Mouse (Mus musculus): ENCODE results near the gene Gm10309.

Gene Gm10309

GRCm38 (mm10) chr17:86505183-86505631, at the start of gene Gm10309:
Gene Gm10309, minus strand, starts transcription at chr17:86505232.
- DNase-seq (ENCODE audit: low spot score) = no peak

- no peak for DNase-seq (ENCODE audit: low spot score)
Measured at GRCm38 (mm10) chr17:86551995-86552394, 47.0 kb upstream of the Gm10309 start.

- DNase-seq (ENCODE audit: low spot score) = no peak
Measured at GRCm38 (mm10) chr17:86551561-86551960, 46.5 kb upstream of the Gm10309 start.

DNA sequence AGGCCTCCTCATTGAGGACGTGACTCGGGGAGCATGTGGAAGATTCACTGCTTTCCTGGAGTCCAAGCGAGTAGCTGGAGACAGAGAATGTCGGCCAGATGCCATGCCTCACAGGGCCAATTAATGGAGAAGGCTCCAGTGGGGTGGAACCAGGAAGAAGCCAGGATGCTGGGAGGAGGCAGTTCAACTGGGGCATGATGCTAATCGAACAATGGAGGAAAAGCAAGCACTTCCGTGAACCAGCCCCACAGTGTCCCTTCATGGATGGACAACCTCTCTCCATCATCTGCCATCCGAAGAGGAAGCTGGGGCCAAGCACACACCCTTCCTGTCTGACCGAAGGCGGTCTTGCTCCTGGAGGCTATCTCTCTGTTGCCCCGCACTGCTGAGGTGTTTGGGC, 44.1 kb upstream of the Gm10309 start:
- no peak for DNase-seq (ENCODE audit: low spot score)

- DNase-seq (ENCODE audit: low spot score) = no peak
Measured at GRCm38 (mm10) chr17:86546529-86546928, 41.5 kb upstream of the Gm10309 start.

GRCm38 (mm10) chr17:86539881-86540430, 34.9 kb upstream of the Gm10309 start:
- DNase-seq (ENCODE audit: low spot score) = no peak

GRCm38 (mm10) chr17:86535827-86536656, 31.0 kb upstream of the Gm10309 start:
- peak; percentile 65 for DNase-seq (ENCODE audit: low spot score)

GRCm38 (mm10) chr17:86535096-86535495, 30.1 kb upstream of the Gm10309 start:
- DNase-seq (ENCODE audit: low spot score) = no peak

- DNase-seq (ENCODE audit: low spot score) = no peak
Measured at GRCm38 (mm10) chr17:86533549-86533851, 28.5 kb upstream of the Gm10309 start.

- DNase-seq (ENCODE audit: low spot score) = no peak
Measured at GRCm38 (mm10) chr17:86532783-86533548, 27.9 kb upstream of the Gm10309 start.

DNA sequence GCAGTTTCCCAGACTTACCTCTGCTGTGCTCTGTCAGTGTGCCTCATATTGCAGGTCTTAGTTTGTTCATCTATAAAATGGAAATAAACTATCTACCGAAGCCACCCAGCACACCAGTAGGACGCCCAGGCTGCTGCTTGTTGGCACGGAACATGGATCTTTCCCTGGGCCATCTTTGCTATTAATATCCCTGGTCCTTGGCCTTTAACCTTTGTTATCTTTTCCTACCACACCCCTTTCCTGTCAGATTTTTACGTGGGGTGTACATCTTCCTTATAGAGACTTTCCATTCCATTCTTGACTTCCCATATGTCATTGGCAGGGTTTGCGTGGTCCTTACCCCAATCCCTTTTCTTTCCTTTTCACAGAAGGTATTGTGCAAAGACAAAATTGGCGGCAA, 26.2 kb upstream of the Gm10309 start:
- no peak for DNase-seq (ENCODE audit: low spot score)

DNA sequence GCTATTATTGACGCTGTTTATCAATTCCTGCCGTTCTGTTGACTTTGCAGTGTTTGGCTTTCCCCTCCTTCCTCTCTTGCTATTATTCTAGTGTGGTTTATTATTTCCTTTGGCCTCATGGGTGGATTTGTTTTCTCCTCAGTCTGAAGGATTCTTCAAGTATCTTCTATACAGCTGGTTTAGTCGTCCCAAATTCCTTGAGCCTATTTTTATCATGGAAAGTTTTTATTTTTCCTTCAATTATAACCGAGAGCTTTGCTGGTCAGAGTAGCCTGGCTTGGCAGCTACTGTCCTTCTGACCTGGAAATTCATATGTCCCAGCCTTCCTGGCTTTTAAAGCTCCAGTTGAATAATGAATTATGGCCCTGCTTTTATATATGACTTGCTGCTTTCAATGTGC, 24.4 kb upstream of the Gm10309 start:
- DNase-seq (ENCODE audit: low spot score) = no peak

DNA sequence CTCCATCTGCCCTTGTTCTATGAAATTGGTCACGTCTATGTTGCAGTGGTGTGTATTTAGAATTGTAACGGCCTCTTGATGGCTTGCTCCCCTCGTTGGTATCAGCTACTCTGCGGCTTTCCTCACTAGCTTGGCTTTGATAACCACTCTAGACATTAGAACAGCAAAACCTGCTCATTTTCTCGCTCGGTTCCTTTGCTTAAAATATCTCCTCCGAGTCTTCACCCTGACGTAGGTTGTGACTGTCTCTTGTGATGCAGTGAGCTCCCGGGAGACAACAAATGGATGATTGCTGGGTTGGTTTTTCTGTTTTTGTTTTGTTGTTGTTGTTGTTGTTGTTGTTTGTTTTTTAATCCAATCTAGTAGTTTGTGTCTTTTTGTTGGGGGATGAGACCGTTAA, 24.0 kb upstream of the Gm10309 start:
- no peak for DNase-seq (ENCODE audit: low spot score)

DNA sequence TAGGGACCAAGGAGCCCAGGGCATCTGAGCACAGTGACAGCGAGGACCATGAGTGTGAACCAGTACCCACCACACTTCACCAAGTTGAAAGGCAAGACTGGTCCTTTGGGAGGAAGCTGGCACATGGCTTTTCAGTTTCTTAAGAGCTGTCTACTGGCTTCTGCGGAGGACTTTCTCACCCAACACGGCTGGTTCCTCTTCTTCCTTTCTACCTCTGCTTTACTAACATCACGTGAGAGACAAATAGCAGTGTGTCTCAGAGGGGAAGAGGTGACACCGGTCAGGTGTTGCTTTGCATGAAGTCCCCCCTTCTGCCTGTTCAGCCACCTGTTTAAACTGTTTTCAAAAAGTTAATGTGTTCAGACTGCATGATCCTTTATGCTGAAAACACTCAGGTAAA, 22.3 kb upstream of the Gm10309 start:
- no peak for DNase-seq (ENCODE audit: low spot score)

- no peak for DNase-seq (ENCODE audit: low spot score)
Measured at GRCm38 (mm10) chr17:86526016-86526415, 21.0 kb upstream of the Gm10309 start.

GRCm38 (mm10) chr17:86525075-86525474, 20.0 kb upstream of the Gm10309 start:
- no peak for DNase-seq (ENCODE audit: low spot score)

- DNase-seq (ENCODE audit: low spot score) = no peak
Measured at GRCm38 (mm10) chr17:86523843-86524242, 18.8 kb upstream of the Gm10309 start.

- no peak for DNase-seq (ENCODE audit: low spot score)
Measured at GRCm38 (mm10) chr17:86523374-86523773, 18.3 kb upstream of the Gm10309 start.

GRCm38 (mm10) chr17:86522649-86523048, 17.6 kb upstream of the Gm10309 start:
- DNase-seq (ENCODE audit: low spot score) = no peak

DNA sequence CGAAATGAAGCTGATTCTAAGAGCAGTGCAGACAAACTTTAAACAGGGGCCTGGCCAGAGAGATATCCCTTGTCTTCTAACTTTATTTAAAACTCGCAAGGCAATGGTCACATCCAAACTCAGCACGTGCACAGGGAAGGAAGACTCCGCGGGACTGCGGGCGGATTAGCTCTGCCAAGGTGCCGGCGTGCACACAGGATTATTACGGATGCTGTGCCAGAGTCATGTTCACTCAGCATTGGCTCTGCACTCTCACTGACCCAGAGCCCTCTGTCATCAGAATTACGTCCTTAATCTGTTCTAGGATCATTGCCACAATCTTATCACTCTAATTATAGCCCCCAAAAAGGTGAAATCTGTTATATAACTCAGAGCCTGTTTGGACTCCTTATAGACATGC, 16.2 kb upstream of the Gm10309 start:
- no peak for DNase-seq (ENCODE audit: low spot score)

- no peak for DNase-seq (ENCODE audit: low spot score)
Measured at GRCm38 (mm10) chr17:86518604-86519003, 13.6 kb upstream of the Gm10309 start.

- DNase-seq (ENCODE audit: low spot score) = no peak
Measured at GRCm38 (mm10) chr17:86516630-86517029, 11.6 kb upstream of the Gm10309 start.

- DNase-seq (ENCODE audit: low spot score) = no peak
Measured at GRCm38 (mm10) chr17:86514974-86515620, 10.1 kb upstream of the Gm10309 start.
